Mouse (Mus musculus): ENCODE results near the gene Nxph3.

DNA sequence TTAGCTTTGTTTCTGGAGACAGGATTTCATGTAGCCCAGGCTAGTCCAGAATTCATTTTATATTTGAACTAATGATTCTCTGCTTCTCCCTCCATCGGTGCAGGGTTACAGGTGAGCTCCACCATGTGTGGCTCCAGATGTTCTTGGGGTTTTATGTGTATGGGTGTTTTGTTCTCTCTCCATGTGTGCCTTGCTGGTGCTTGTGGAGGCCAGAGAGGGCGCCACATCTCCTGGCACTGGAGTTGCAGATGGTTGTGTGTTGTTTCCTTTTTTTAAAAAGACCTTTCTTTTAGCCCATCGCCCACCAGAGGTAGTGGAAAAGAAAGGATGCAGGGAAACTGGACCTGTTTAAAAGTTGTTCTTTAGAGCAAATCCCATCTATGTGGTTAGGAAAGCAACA is 13.9 kb upstream of the Nxph3 start:
- TF ChIP-seq CTCF (IDR thresholded peaks at IDR 0.05; ENCODE audit: low read depth, low read length) (no peak), GATA1 (IDR thresholded peaks at IDR 0.05; ENCODE audit: borderline replicate concordance, low read length) (no peak), TAL1 (conservative IDR thresholded peaks at IDR 0.05; ENCODE audit: low read depth, low read length) (no peak), GATA2 (IDR thresholded peaks at IDR 0.05; ENCODE audit: borderline replicate concordance, low read depth, low read length) (no peak), POLR2AphosphoS5 (IDR thresholded peaks at IDR 0.05; ENCODE audit: insufficient replicate concordance, low read depth, low read length) (no peak)

Data from G1E (cell line).